Mouse (Mus musculus) left cerebral cortex, postnatal 10 days (tissue): Measurements from ENCODE around the gene Pax6. TPM values are rescaled to one million over a fixed set of nuclear protein-coding genes. Genes with fewer than 3 reads are reported as not detected.

Experiments used
- DNase-seq, 2 experiments: peaks; one replicate each; pipeline ENCODE4 v3.0.0; 2021 to 2022; ENCODE audit warnings: low spot score in 2 of 2, mixed read lengths in 1 of 2; ENCODE audit errors: extremely low spot score in 1 of 2
- intact Hi-C: fragments of 180-260 bp; cut with DNase I; formaldehyde crosslinking; loops from one replicate; pipeline ENCODE4 v1.15.1; 2025
- total RNA-seq, 2 experiments: library from RNA; stranded (reverse); gene quantifications; 2 replicates each; pipeline ENCODE4 v1.2.3; 2021

Gene Pax6
- total RNA-seq, 2 experiments from 2014 or later: 7.0 to 7.5 TPM

DNA sequence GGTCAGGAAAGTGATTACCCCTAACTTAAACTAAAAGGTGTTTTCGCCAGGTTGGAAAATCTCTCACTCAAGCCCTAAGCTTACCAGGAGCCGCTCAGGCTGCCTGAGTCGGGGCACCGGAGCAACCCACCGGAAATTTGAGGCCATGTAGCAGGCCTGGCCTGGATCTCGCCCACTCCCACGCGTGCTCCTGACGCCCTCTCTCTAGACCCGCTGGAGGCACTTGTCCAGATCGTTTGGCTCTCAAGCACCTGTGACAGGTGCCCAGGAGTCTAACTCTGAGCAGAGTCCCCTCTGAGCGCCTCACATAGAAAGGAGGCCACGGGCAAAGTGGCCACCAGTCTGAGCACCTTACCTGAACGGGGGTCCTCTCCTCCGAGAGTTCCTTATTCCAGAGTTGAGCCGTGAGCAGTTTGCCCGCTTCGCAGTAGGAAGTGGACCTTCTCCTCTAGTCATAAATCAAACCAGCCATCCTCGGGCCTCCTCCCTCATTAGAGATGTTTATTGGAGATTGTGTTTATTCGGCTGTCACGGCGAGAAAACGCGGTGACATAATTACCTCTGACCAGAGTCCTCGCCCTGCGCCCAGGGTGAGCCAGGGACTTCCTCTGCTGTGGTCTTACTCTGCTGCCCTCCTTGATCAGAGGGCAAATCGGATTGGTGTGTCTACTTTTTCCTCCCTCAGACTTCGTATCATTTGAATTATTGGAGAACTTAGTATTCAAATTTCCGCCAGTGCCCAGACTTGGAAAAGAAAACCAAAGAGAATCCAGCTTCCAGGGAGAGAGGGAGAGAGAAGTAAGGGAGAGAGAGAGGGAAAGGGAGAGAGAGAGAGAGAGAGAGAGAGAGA is 1.4 kb downstream of the Pax6 start:
- no peak for DNase-seq
- intact Hi-C loops: loop anchor here (10.0 kb wide), 2 partner anchors 335 to 415 kb away; no protein-coding TSS in a partner anchor

DNA sequence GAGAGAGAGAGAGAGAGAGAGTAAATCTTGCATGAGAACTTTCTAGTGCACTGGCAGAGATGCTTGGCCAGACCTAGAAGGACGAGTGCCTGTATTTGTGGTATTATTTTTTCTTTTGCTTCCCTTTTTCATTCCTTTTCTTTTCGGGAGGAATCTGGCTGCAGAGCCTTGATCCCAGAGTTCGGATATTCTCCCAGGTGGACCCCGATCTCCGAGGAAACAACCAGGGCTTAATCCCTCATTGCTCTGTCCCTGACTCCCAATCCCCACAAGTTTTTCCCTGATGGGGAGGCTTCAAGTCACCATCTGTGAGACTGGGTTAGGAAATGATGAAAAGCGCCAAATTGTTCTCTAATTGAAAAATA is 2.0 kb downstream of the Pax6 start:
- no peak for DNase-seq
- intact Hi-C loops: loop anchor here (10.0 kb wide), 2 partner anchors 336 to 414 kb away; no protein-coding TSS in a partner anchor

DNA sequence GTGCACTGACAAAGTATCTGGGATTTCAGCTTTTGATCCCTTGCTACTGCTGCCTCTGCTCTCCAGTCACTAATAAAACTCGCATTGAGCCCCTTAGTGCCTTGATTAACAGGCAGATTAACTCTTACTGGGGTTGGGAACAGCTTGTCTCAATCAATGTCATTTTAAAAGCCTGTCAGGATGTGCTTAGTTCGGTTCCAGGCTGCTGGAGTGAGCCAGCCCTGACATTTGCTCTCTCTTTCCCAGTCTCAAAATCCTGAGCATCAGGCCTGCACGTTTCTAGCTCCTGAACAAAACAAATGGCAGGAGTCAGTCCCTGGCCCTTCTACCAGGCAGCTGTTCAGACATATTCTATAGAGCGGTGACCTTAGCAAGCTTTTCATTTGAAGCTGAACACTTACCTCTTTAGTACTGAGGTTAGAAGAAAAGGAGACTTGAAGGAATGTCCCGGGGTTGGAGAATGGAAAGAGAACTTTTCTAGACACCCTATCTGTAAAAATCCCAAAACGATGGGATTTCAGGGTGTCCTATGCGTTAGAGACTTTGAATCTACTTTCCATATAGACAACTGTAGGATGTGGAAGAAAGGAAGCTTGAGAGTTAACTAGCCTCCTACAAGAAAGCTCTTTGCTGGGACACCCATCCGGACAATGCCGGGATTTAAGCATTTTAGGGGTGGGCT is 2.6 kb downstream of the Pax6 start:
- intact Hi-C loops: loop anchor here (10.0 kb wide), 2 partner anchors 336 to 414 kb away; no protein-coding TSS in a partner anchor
- no peak for DNase-seq

GRCm38 (mm10) chr2:105671798-105672595 is 3.3 kb downstream of the Pax6 start:
- intact Hi-C loops: loop anchor here (10.0 kb wide), 2 partner anchors 337 to 413 kb away; no protein-coding TSS in a partner anchor
- no peak for DNase-seq

- intact Hi-C loops: loop anchor here (10.0 kb wide), 2 partner anchors 338 to 412 kb away; no protein-coding TSS in a partner anchor
- DNase-seq: no peak
Observed at GRCm38 (mm10) chr2:105672596-105672960, 3.9 kb downstream of the Pax6 start.

- intact Hi-C loops: loop anchor here (10.0 kb wide), 2 partner anchors 338 to 412 kb away; no protein-coding TSS in a partner anchor
- no peak for DNase-seq
Observed at GRCm38 (mm10) chr2:105673054-105673453, 4.4 kb downstream of the Pax6 start.

GRCm38 (mm10) chr2:105673631-105674060 is 4.9 kb downstream of the Pax6 start:
- peak in 1 of 2 experiments; percentile 55 for DNase-seq
- intact Hi-C loops: loop anchor here (10.0 kb wide), 2 partner anchors 339 to 411 kb away; no protein-coding TSS in a partner anchor

- no peak for DNase-seq
- intact Hi-C loops: loop anchor here (10.0 kb wide), 2 partner anchors 339 to 411 kb away; no protein-coding TSS in a partner anchor
Observed at GRCm38 (mm10) chr2:105674061-105674874, 5.6 kb downstream of the Pax6 start.

DNA sequence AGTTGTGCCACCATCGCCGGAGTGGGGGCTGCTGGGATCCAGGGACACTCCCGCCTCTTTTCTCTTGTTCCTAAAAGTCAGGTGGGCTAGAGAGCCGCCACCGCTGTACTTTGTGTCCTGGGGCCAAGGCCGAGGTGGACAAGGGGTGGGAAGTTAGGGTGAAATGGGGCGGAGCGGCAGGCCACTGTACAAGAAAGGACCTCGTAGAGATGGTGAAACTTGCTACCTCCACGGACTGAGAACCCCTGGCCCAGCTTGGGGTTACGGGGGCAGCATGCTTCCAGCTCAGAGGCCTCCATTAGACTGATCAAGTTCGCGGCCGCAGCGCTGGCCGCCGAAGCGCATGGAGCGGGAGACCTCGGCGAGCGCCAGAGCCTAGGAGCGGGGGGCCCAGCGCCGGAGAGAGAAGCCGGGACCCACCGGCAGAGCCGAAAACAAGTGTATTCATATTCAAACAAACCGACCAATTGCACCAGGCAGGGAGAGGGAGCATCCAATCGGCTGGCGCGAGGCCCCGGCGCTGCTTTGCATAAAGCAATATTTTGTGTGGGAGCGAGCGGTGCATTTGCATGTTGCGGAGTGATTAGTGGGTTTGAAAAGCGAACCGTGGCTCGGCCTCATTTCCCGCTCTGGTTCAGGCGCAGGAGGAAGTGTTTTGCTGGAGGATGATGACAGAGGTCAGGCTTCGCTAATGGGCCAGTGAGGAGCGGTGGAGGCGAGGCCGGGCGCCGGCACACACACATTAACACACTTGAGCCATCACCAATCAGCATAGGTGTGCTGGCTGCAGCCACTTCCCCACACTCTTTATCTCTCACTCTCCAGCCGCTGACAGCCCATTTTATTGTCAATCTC is 6.4 kb downstream of the Pax6 start:
- peak; percentile 82 to 86 for DNase-seq
- intact Hi-C loops: loop anchor here (5.0 to 10.0 kb wide), 3 partner anchors 340 to 548 kb away; partner anchors contain the start of gene Wt1

GRCm38 (mm10) chr2:105675730-105676079 is 7.0 kb downstream of the Pax6 start:
- no peak for DNase-seq
- intact Hi-C loops: loop anchor here (5.0 to 10.0 kb wide), 3 partner anchors 341 to 548 kb away; partner anchors contain the start of gene Wt1

DNA sequence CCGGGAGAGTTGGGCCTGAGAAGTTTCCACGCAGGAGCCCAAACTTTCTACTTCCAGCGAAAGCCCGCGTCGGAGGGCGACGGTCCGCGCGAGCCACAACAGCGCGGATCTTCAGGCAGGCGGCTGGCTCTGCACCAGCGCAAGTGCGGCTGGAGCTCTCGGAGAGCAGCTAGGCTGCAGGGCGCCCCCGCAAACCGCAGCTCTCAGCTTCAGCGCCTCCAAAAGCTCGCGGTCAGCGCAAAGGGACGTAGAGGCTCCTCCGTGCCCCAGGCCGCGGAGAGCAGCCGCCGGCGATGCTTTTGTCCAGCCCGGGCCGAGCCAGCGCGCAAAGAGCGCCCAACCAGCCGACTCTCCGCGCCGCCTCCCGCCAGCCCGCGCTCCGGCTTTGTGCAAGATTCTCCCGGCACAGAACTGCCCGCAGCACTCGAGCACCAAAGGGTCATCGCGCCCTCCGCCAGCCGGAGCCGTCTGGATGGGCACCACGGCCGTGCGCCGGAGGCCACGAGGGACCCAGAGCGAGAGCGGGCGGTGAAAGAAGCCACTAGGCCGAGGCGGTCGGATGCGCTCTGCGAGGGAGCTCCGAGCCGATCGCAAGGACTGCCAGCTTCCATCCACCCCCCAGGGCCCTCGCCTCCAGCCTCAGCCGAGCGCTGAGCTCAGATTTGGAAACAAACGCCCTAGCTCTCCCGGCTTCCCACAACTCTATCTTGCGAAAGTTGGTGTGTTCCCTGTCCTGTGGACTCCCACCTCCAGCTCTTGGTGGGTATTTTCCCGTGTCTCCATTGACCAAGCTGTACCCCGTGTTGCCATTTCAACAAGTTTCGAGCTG is 7.6 kb downstream of the Pax6 start:
- peak in 1 of 2 experiments; percentile 43 for DNase-seq
- intact Hi-C loops: loop anchor here (5.0 to 10.0 kb wide), 3 partner anchors 341 to 549 kb away; partner anchors contain the start of gene Wt1

- intact Hi-C loops: loop anchor here (5.0 to 10.0 kb wide), 3 partner anchors 342 to 550 kb away; partner anchors contain the start of gene Wt1
- DNase-seq: no peak
Observed at GRCm38 (mm10) chr2:105676909-105677433, 8.3 kb downstream of the Pax6 start.

- DNase-seq: no peak
- intact Hi-C loops: loop anchor here (5.0 to 10.0 kb wide), 3 partner anchors 343 to 550 kb away; partner anchors contain the start of gene Wt1
Observed at GRCm38 (mm10) chr2:105677434-105678105, 8.9 kb downstream of the Pax6 start.

- DNase-seq: no peak
- intact Hi-C loops: loop anchor here (5.0 to 10.0 kb wide), 3 partner anchors 344 to 551 kb away; partner anchors contain the start of gene Wt1
Observed at GRCm38 (mm10) chr2:105678306-105678705, 9.6 kb downstream of the Pax6 start.

DNA sequence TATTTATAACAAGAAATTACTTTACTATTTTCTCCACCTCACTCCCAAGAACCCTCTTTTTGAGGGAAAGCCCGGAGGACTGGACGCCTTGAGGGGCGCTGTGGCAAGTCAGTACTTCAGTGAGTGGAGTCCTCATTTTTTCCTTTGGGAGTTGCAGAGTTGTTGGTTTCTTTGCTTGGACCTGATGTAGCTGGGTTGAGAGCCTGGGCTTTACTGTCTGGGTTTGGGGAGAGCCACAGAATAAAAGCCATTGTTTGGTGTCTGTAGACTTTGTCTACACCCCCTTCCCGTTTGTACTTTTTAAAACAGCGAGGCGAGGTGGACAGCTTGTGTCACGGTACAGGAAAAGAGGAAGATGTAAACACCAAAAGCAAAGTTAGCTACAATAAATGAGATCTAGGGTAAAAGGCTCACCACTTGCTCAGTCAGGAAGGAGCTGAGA is 10.2 kb downstream of the Pax6 start:
- DNase-seq: no peak
- intact Hi-C loops: loop anchor here (5.0 to 10.0 kb wide), 3 partner anchors 344 to 552 kb away; partner anchors contain the start of gene Wt1
